Mouse (Mus musculus) midbrain, postnatal 0 days (tissue): Measurements from ENCODE around the gene Hist2h2aa2. TPM values are rescaled to one million over a fixed set of nuclear protein-coding genes. Genes with fewer than 3 reads are reported as not detected.
A peak's percentile ranks its signal among the peaks of the same experiment; 100 is the strongest.
"Not testable (repeated sequence)": the region's sequence is repeated elsewhere in the genome, so short reads cannot be mapped to it uniquely, and the experiment has no call there.

Source experiments
- ATAC-seq: fragments of 200-750 bp; cut with Nextera tagmentation; 2 replicates; pipeline ENCODE4 v1.8.0; 2017; ENCODE audit warnings: moderate number of reproducible peaks, mild to moderate bottlenecking, moderate TSS enrichment, moderate library complexity; ENCODE audit not compliant: low FRiP score
- DNase-seq: peaks from one replicate; pipeline ENCODE4 v3.0.0-alpha.2; 2015; ENCODE audit warnings: low spot score
- H3K27ac ChIP-seq: fragments of 300-500 bp; sonication (generic); 2 replicates; pipeline ENCODE4 v1.5.1; 2014; ENCODE audit warnings: low read depth, mild to moderate bottlenecking, low read length, mixed read lengths
- H3K27me3 ChIP-seq: fragments of 300-500 bp; sonication (generic); 2 replicates; pipeline ENCODE4 v1.6.1; 2014; ENCODE audit warnings: low read length, control low read depth, mixed read lengths; ENCODE audit not compliant: insufficient read depth
- H3K36me3 ChIP-seq: fragments of 300-500 bp; sonication (generic); 2 replicates; pipeline ENCODE4 v1.6.1; 2014; ENCODE audit warnings: low read length, control low read depth, mixed read lengths; ENCODE audit not compliant: insufficient read depth
- H3K4me1 ChIP-seq: fragments of 300-500 bp; sonication (generic); 2 replicates; pipeline ENCODE4 v1.6.1; 2014; ENCODE audit warnings: mild to moderate bottlenecking, control low read depth, antibody characterized with exemption, low read length, mixed read lengths; ENCODE audit not compliant: insufficient read depth
- H3K4me2 ChIP-seq: fragments of 300-500 bp; sonication (generic); 2 replicates; pipeline ENCODE4 v1.6.1; 2014; ENCODE audit warnings: low read depth, mild to moderate bottlenecking, low read length, mixed read lengths; ENCODE audit not compliant: poor library complexity, severe bottlenecking
- H3K4me3 ChIP-seq: fragments of 300-500 bp; sonication (generic); 2 replicates; pipeline ENCODE4 v1.5.1; 2014; ENCODE audit warnings: low read depth, mild to moderate bottlenecking, low read length, moderate library complexity
- H3K9ac ChIP-seq: fragments of 300-500 bp; sonication (generic); replicated peaks from 2 replicates; pipeline ENCODE4 v1.6.1; 2014; ENCODE audit warnings: mild to moderate bottlenecking, low read length, moderate library complexity, mixed read lengths; ENCODE audit not compliant: poor library complexity, severe bottlenecking
- H3K9me3 ChIP-seq: fragments of 300-500 bp; sonication (generic); 2 replicates; pipeline ENCODE4 v1.6.1; 2016; ENCODE audit warnings: low read length, control low read depth
- CTCF ChIP-seq: IDR thresholded peaks from 2 replicates; pipeline ENCODE4 v1.5.1; 2016; ENCODE audit warnings: antibody characterized with exemption, mild to moderate bottlenecking
- WGBS: fragments of 180-500 bp; shearing (Covaris S2); extraction: QIAGEN DNeasy Blood & Tissue Kit; methylation state at CpG from one replicate; pipeline ENCODE4 v1.1.7; 2014; 5-methylcytosine and 5-hydroxymethylcytosine counted together
- polyA plus RNA-seq: library from polyadenylated mRNA; unstranded; fragments of >200 nt; fragmentation: Nextera tagmentation; extraction: Ambion mirVana; gene quantifications from 2 replicates; pipeline ENCODE4 v1.2.1, GENCODE M21; 2015
- total RNA-seq: library from RNA; depleted of rRNA; stranded (reverse); fragments of >200 nt; gene quantifications from 2 replicates; pipeline ENCODE4 v1.2.3, GENCODE M21; 2014; rRNA removed

The Hist2h2aa2 gene
- 914 and 1,403 TPM in 2 replicates for total RNA-seq
- 41.9 and 45.6 TPM in 2 replicates for polyA plus RNA-seq

- not testable (repeated sequence) for H3K9me3 ChIP-seq, H3K36me3 ChIP-seq, H3K27me3 ChIP-seq, H3K4me1 ChIP-seq
- H3K9ac ChIP-seq: 0 out of 2 replicates have a peak within 1 kb of the TSS, but pooled peaks have one; percentile 29
- WGBS: 6% methylated on average over 20 of the region's 85 CpGs
- ATAC-seq (peak; percentile 92), DNase-seq (peak; percentile 68)
- H3K4me3 ChIP-seq: peak within 1 kb of the TSS; percentile 23
- H3K27ac ChIP-seq: peak within 1 kb of the TSS; percentile 63
- peak within 1 kb of the TSS; percentile 42 for H3K4me2 ChIP-seq
Observed at GRCm38 (mm10) chr3:96239949-96240798, at the start of gene Hist2h2aa2. Hist2h2aa2 (minus strand) TSS chr3:96240276.

GRCm38 (mm10) chr3:96289201-96289600 lies 49.1 kb upstream of the Hist2h2aa2 start:
- H3K36me3 ChIP-seq: no peaks in the 10 kb centered on the region
- no peak overlapping the region for H3K9ac ChIP-seq
- H3K27ac ChIP-seq: no peak overlapping the region
- WGBS: 80% methylated on average over 3 of the region's 3 CpGs
- no peaks in the 10 kb centered on the region for H3K4me1 ChIP-seq
- no peak overlapping the region for H3K4me3 ChIP-seq
- peaks cover 1% of the 10 kb centered on the region; the same call in 1 of the 2 replicates for H3K27me3 ChIP-seq
- TF ChIP-seq CTCF: no peak
- no peak overlapping the region for H3K4me2 ChIP-seq
- no peak for ATAC-seq
- no peaks in the 10 kb centered on the region for H3K9me3 ChIP-seq
- no peak for DNase-seq

GRCm38 (mm10) chr3:96287334-96287733 lies 47.3 kb upstream of the Hist2h2aa2 start:
- not testable (repeated sequence) for H3K4me2 ChIP-seq, ATAC-seq, H3K27ac ChIP-seq, H3K9me3 ChIP-seq, H3K36me3 ChIP-seq, H3K4me3 ChIP-seq, H3K9ac ChIP-seq, DNase-seq, H3K4me1 ChIP-seq
- TF ChIP-seq CTCF: peak; percentile 77
- 90% methylated on average over 11 of the region's 11 CpGs for WGBS
- peaks cover 11% of the 10 kb centered on the region; the same call in 1 of the 2 replicates for H3K27me3 ChIP-seq

GRCm38 (mm10) chr3:96284457-96284856 lies 44.4 kb upstream of the Hist2h2aa2 start:
- Histone ChIP-seq H3K27me3 (peaks cover 11% of the 10 kb centered on the region; the same call in 1 of the 2 replicates), H3K4me1 (no peaks in the 10 kb centered on the region), H3K36me3 (no peaks in the 10 kb centered on the region), H3K9ac (no peak overlapping the region), H3K9me3 (no peaks in the 10 kb centered on the region), H3K4me2 (no peak overlapping the region), H3K4me3 (no peak overlapping the region), H3K27ac (no peak overlapping the region)
- WGBS: 23% methylated on average over 4 of the region's 4 CpGs
- ATAC-seq (no peak), DNase-seq (peak; percentile 76)
- peak; percentile 79 for TF ChIP-seq CTCF

- Histone ChIP-seq H3K9me3 (no peaks in the 10 kb centered on the region), H3K4me2 (no peak overlapping the region), H3K4me3 (no peak overlapping the region), H3K27me3 (peaks cover 11% of the 10 kb centered on the region; the same call in 1 of the 2 replicates), H3K36me3 (no peaks in the 10 kb centered on the region), H3K27ac (no peak overlapping the region), H3K9ac (no peak overlapping the region), H3K4me1 (no peaks in the 10 kb centered on the region)
- WGBS: 47% methylated on average over 6 of the region's 6 CpGs
- TF ChIP-seq CTCF: no peak
- ATAC-seq (no peak), DNase-seq (no peak)
Observed at GRCm38 (mm10) chr3:96280660-96281059, 40.6 kb upstream of the Hist2h2aa2 start.
